Mouse (Mus musculus) heart, postnatal 0 days (tissue): ENCODE measurements around the gene Shisa9. TPM values are rescaled to one million over a fixed set of nuclear protein-coding genes. Genes with fewer than 3 reads are reported as not detected.

Experiments used
- ATAC-seq: fragments of 200-750 bp; cut with Nextera tagmentation; 2 replicates; pipeline ENCODE4 v1.8.0; 2017; ENCODE audit warnings: low read depth, moderate number of reproducible peaks, moderate library complexity; ENCODE audit not compliant: insufficient read depth
- DNase-seq: peaks from one replicate; pipeline ENCODE4 v3.0.0-alpha.2; 2016; ENCODE audit warnings: low spot score
- H3K27ac ChIP-seq: fragments of 300-500 bp; sonication (generic); 2 replicates; pipeline ENCODE4 v1.5.1; 2014; ENCODE audit warnings: low read depth, mild to moderate bottlenecking
- H3K27me3 ChIP-seq: fragments of 300-500 bp; sonication (generic); 2 replicates; pipeline ENCODE4 v1.6.1; 2014; ENCODE audit warnings: low read length, mixed read lengths; ENCODE audit not compliant: control insufficient read depth, insufficient read depth
- H3K36me3 ChIP-seq: fragments of 300-500 bp; sonication (generic); replicated peaks from 2 replicates; pipeline ENCODE4 v1.6.1; 2014; ENCODE audit warnings: low read length, mixed read lengths; ENCODE audit not compliant: control insufficient read depth, insufficient read depth
- H3K4me1 ChIP-seq: fragments of 300-500 bp; sonication (generic); 2 replicates; pipeline ENCODE4 v1.6.1; 2014; ENCODE audit warnings: antibody characterized with exemption; ENCODE audit not compliant: control insufficient read depth, insufficient read depth
- H3K4me2 ChIP-seq: fragments of 300-500 bp; sonication (generic); 2 replicates; pipeline ENCODE4 v1.6.1; 2014; ENCODE audit warnings: low read depth, mild to moderate bottlenecking, low read length, moderate library complexity
- H3K4me3 ChIP-seq: fragments of 300-500 bp; sonication (generic); 2 replicates; pipeline ENCODE4 v1.5.1; 2014; ENCODE audit warnings: low read depth, low read length
- H3K9ac ChIP-seq: fragments of 300-500 bp; sonication (generic); replicated peaks from 2 replicates; pipeline ENCODE4 v1.6.1; 2014; ENCODE audit warnings: low read depth, low read length, mixed read lengths
- H3K9me3 ChIP-seq: fragments of 300-500 bp; sonication (generic); replicated peaks from 2 replicates; pipeline ENCODE4 v1.6.1; 2016; ENCODE audit warnings: low read length; ENCODE audit not compliant: control insufficient read depth
- CTCF ChIP-seq: IDR thresholded peaks from 2 replicates; pipeline ENCODE4 v1.5.1; 2016; ENCODE audit warnings: antibody characterized with exemption, control low read depth, low read depth
- EP300 ChIP-seq: IDR thresholded peaks from 2 replicates; pipeline ENCODE4 v1.6.1; 2016; ENCODE audit warnings: antibody characterized with exemption, low read depth
- WGBS: fragments of 180-500 bp; shearing (Covaris S2); extraction: QIAGEN DNeasy Blood & Tissue Kit; methylation state at CpG from one replicate; pipeline ENCODE4 v1.1.7; 2014; 5-methylcytosine and 5-hydroxymethylcytosine counted together
- polyA plus RNA-seq: library from polyadenylated mRNA; unstranded; fragments of >200 nt; fragmentation: Nextera tagmentation; extraction: Ambion mirVana; gene quantifications from 2 replicates; pipeline ENCODE4 v1.2.1, GENCODE M21; 2015
- total RNA-seq: library from RNA; depleted of rRNA; stranded (reverse); fragments of >200 nt; gene quantifications from 2 replicates; pipeline ENCODE4 v1.2.3, GENCODE M21; 2014; ENCODE audit warnings: low replicate concordance; rRNA removed

Gene Shisa9
- total and polyA plus RNA-seq, 2 experiments from 2014 or later = 0.10 TPM; not detected in 1

GRCm38 (mm10) chr16:12265828-12266227 lies 281.9 kb downstream of the Shisa9 start:
- Histone ChIP-seq H3K4me3 (no peak overlapping the region), H3K9ac (no peak overlapping the region), H3K36me3 (no peaks in the 10 kb centered on the region), H3K4me2 (no peak overlapping the region), H3K4me1 (no peaks in the 10 kb centered on the region), H3K27ac (no peak overlapping the region), H3K27me3 (no peaks in the 10 kb centered on the region), H3K9me3 (no peaks in the 10 kb centered on the region)
- TF ChIP-seq CTCF (no peak), EP300 (no peak)
- ATAC-seq (no peak), DNase-seq (no peak)
- whole genome bisulfite sequencing = 89% methylated on average over 2 of the region's 2 CpGs

GRCm38 (mm10) chr16:12300523-12300922 lies 316.6 kb downstream of the Shisa9 start:
- Histone ChIP-seq H3K9me3 (no peaks in the 10 kb centered on the region), H3K4me1 (no peaks in the 10 kb centered on the region), H3K4me2 (no peak overlapping the region), H3K27ac (no peak overlapping the region), H3K36me3 (no peaks in the 10 kb centered on the region), H3K9ac (no peak overlapping the region), H3K27me3 (no peaks in the 10 kb centered on the region), H3K4me3 (no peak overlapping the region)
- TF ChIP-seq EP300 (no peak), CTCF (no peak)
- 45% methylated on average over 5 of the region's 5 CpGs for WGBS
- DNase-seq (no peak), ATAC-seq (no peak)

- ATAC-seq (no peak), DNase-seq (no peak)
- Histone ChIP-seq H3K4me2 (no peak overlapping the region), H3K4me3 (no peak overlapping the region), H3K9me3 (no peaks in the 10 kb centered on the region), H3K27ac (no peak overlapping the region), H3K4me1 (no peaks in the 10 kb centered on the region), H3K27me3 (no peaks in the 10 kb centered on the region), H3K9ac (no peak overlapping the region), H3K36me3 (no peaks in the 10 kb centered on the region)
- TF ChIP-seq EP300 (no peak), CTCF (no peak)
These were observed 319.5 kb downstream of the Shisa9 start for GRCm38 (mm10) chr16:12303420-12303819.

GRCm38 (mm10) chr16:12307318-12307965 lies 323.5 kb downstream of the Shisa9 start:
- no peak overlapping the region for H3K27ac ChIP-seq
- H3K4me2 ChIP-seq = no peak overlapping the region
- TF ChIP-seq EP300 (no peak), CTCF (no peak)
- no peak overlapping the region for H3K9ac ChIP-seq
- no peaks in the 10 kb centered on the region for H3K27me3 ChIP-seq
- H3K4me1 ChIP-seq = no peaks in the 10 kb centered on the region
- no peak overlapping the region for H3K4me3 ChIP-seq
- H3K36me3 ChIP-seq = no peaks in the 10 kb centered on the region
- H3K9me3 ChIP-seq = no peaks in the 10 kb centered on the region
- ATAC-seq = no peak
- no peak for DNase-seq
- 48% methylated on average over 3 of the region's 3 CpGs for WGBS

GRCm38 (mm10) chr16:12309826-12310225 lies 325.9 kb downstream of the Shisa9 start:
- TF ChIP-seq CTCF (no peak), EP300 (no peak)
- no peak overlapping the region for H3K4me2 ChIP-seq
- no peak overlapping the region for H3K9ac ChIP-seq
- DNase-seq (no peak), ATAC-seq (no peak)
- no peaks in the 10 kb centered on the region for H3K4me1 ChIP-seq
- no peaks in the 10 kb centered on the region for H3K9me3 ChIP-seq
- H3K27me3 ChIP-seq = no peaks in the 10 kb centered on the region
- H3K4me3 ChIP-seq = no peak overlapping the region
- no peak overlapping the region for H3K27ac ChIP-seq
- no peaks in the 10 kb centered on the region for H3K36me3 ChIP-seq

GRCm38 (mm10) chr16:12315627-12316026 lies 331.7 kb downstream of the Shisa9 start:
- H3K4me1 ChIP-seq = no peaks in the 10 kb centered on the region
- DNase-seq (no peak), ATAC-seq (no peak)
- no peaks in the 10 kb centered on the region for H3K9me3 ChIP-seq
- no peaks in the 10 kb centered on the region for H3K36me3 ChIP-seq
- H3K4me2 ChIP-seq = no peak overlapping the region
- no peaks in the 10 kb centered on the region for H3K27me3 ChIP-seq
- no peak overlapping the region for H3K9ac ChIP-seq
- no peak overlapping the region for H3K27ac ChIP-seq
- TF ChIP-seq CTCF = no peak
- no peak for TF ChIP-seq EP300
- H3K4me3 ChIP-seq = no peak overlapping the region

Other genes starting within 250 kb of the Shisa9 start
- gene Cpped1, start 74.7 kb upstream of the Shisa9 start, total RNA-seq = 53.5 and 75.6 TPM in 2 replicates
- gene Cpped1, start 74.7 kb upstream of the Shisa9 start, polyA plus RNA-seq = 33.6 and 34.1 TPM in 2 replicates